Mouse (Mus musculus): ENCODE measurements around the gene Vangl1. TPM values are rescaled to one million over a fixed set of nuclear protein-coding genes. Genes with fewer than 3 reads are reported as not detected.

The Vangl1 gene
- polyA plus RNA-seq, 1 experiment from 2014 or later = 28.4 TPM

- DNase-seq (no peak), ATAC-seq (ENCODE audit: insufficient read depth) (no peak)
- no peaks in the 10 kb centered on the region for H3K9me3 ChIP-seq (ENCODE audit: low read depth, low read length)
- no peak overlapping the region for H3K27ac ChIP-seq (ENCODE audit: low read depth)
- 84% methylated on average over 6 of the region's 6 CpGs for WGBS
- TF ChIP-seq CTCF (IDR thresholded peaks at IDR 0.05; ENCODE audit: low read depth) = no peak
- H3K27me3 ChIP-seq (ENCODE audit: insufficient read depth, low read length) = no peaks in the 10 kb centered on the region
- no peak overlapping the region for H3K4me3 ChIP-seq (ENCODE audit: low read depth, low read length)
- H3K4me2 ChIP-seq = no peak overlapping the region
- H3K36me3 ChIP-seq (ENCODE audit: insufficient read depth) = no peaks in the 10 kb centered on the region
- H3K9ac ChIP-seq = no peak overlapping the region
- peaks cover 14% of the 10 kb centered on the region for H3K4me1 ChIP-seq (ENCODE audit: insufficient read depth)
These were observed 58.1 kb downstream of the Vangl1 start for GRCm38 (mm10) chr3:102146428-102146827.

- peaks cover 14% of the 10 kb centered on the region for H3K4me1 ChIP-seq (ENCODE audit: insufficient read depth)
- H3K9me3 ChIP-seq (ENCODE audit: low read depth, low read length) = no peaks in the 10 kb centered on the region
- H3K4me2 ChIP-seq = no peak overlapping the region
- H3K27ac ChIP-seq (ENCODE audit: low read depth) = no peak overlapping the region
- ATAC-seq (ENCODE audit: insufficient read depth) = no peak
- 61% methylated on average over 6 of the region's 6 CpGs for WGBS
- H3K4me3 ChIP-seq (ENCODE audit: low read depth, low read length) = no peak overlapping the region
- H3K36me3 ChIP-seq (ENCODE audit: insufficient read depth) = no peaks in the 10 kb centered on the region
- TF ChIP-seq CTCF (IDR thresholded peaks at IDR 0.05; ENCODE audit: low read depth) = no peak
- no peak for DNase-seq
- no peaks in the 10 kb centered on the region for H3K27me3 ChIP-seq (ENCODE audit: insufficient read depth, low read length)
- H3K9ac ChIP-seq = no peak overlapping the region
These were observed 58.7 kb downstream of the Vangl1 start for GRCm38 (mm10) chr3:102145645-102146386.

GRCm38 (mm10) chr3:102144401-102144800, 60.1 kb downstream of the Vangl1 start:
- H3K9me3 ChIP-seq (ENCODE audit: low read depth, low read length) = no peaks in the 10 kb centered on the region
- 89% methylated on average over 4 of the region's 4 CpGs for WGBS
- H3K4me2 ChIP-seq = no peak overlapping the region
- peaks cover 8% of the 10 kb centered on the region; the same call in 1 of the 2 replicates for H3K4me1 ChIP-seq (ENCODE audit: insufficient read depth)
- no peak for TF ChIP-seq CTCF (IDR thresholded peaks at IDR 0.05; ENCODE audit: low read depth)
- no peak overlapping the region for H3K4me3 ChIP-seq (ENCODE audit: low read depth, low read length)
- no peak overlapping the region for H3K9ac ChIP-seq
- DNase-seq = no peak
- no peak overlapping the region for H3K27ac ChIP-seq (ENCODE audit: low read depth)
- no peak for ATAC-seq (ENCODE audit: insufficient read depth)
- H3K27me3 ChIP-seq (ENCODE audit: insufficient read depth, low read length) = no peaks in the 10 kb centered on the region
- H3K36me3 ChIP-seq (ENCODE audit: insufficient read depth) = no peaks in the 10 kb centered on the region

- DNase-seq (no peak), ATAC-seq (ENCODE audit: insufficient read depth) (no peak)
- WGBS = 61% methylated on average over 3 of the region's 3 CpGs
- Histone ChIP-seq H3K9ac (no peak overlapping the region), H3K9me3 (ENCODE audit: low read depth, low read length) (no peaks in the 10 kb centered on the region), H3K27me3 (ENCODE audit: insufficient read depth, low read length) (no peaks in the 10 kb centered on the region), H3K4me1 (ENCODE audit: insufficient read depth) (0 out of 2 replicates have a peak, but pooled peaks cover 4% of the 10 kb centered on the region), H3K36me3 (ENCODE audit: insufficient read depth) (no peaks in the 10 kb centered on the region), H3K4me3 (ENCODE audit: low read depth, low read length) (no peak overlapping the region), H3K27ac (ENCODE audit: low read depth) (no peak overlapping the region), H3K4me2 (no peak overlapping the region)
- TF ChIP-seq CTCF (IDR thresholded peaks at IDR 0.05; ENCODE audit: low read depth) = no peak
These were observed 61.0 kb downstream of the Vangl1 start for GRCm38 (mm10) chr3:102143536-102143935.

GRCm38 (mm10) chr3:102142947-102143346, 61.5 kb downstream of the Vangl1 start:
- DNase-seq (no peak), ATAC-seq (ENCODE audit: insufficient read depth) (no peak)
- Histone ChIP-seq H3K4me1 (ENCODE audit: insufficient read depth) (no peaks in the 10 kb centered on the region), H3K27me3 (ENCODE audit: insufficient read depth, low read length) (no peaks in the 10 kb centered on the region), H3K9ac (no peak overlapping the region), H3K4me2 (no peak overlapping the region), H3K4me3 (ENCODE audit: low read depth, low read length) (no peak overlapping the region), H3K9me3 (ENCODE audit: low read depth, low read length) (no peaks in the 10 kb centered on the region), H3K27ac (ENCODE audit: low read depth) (no peak overlapping the region), H3K36me3 (ENCODE audit: insufficient read depth) (no peaks in the 10 kb centered on the region)
- no peak for TF ChIP-seq CTCF (IDR thresholded peaks at IDR 0.05; ENCODE audit: low read depth)
- WGBS = 98% methylated on average over 4 of the region's 4 CpGs

GRCm38 (mm10) chr3:102141893-102142292, 62.6 kb downstream of the Vangl1 start:
- 75% methylated on average over 6 of the region's 6 CpGs for WGBS
- DNase-seq (no peak), ATAC-seq (ENCODE audit: insufficient read depth) (no peak)
- Histone ChIP-seq H3K27ac (ENCODE audit: low read depth) (no peak overlapping the region), H3K4me2 (no peak overlapping the region), H3K4me3 (ENCODE audit: low read depth, low read length) (no peak overlapping the region), H3K9me3 (ENCODE audit: low read depth, low read length) (no peaks in the 10 kb centered on the region), H3K9ac (no peak overlapping the region), H3K4me1 (ENCODE audit: insufficient read depth) (no peaks in the 10 kb centered on the region), H3K27me3 (ENCODE audit: insufficient read depth, low read length) (no peaks in the 10 kb centered on the region), H3K36me3 (ENCODE audit: insufficient read depth) (no peaks in the 10 kb centered on the region)
- no peak for TF ChIP-seq CTCF (IDR thresholded peaks at IDR 0.05; ENCODE audit: low read depth)

GRCm38 (mm10) chr3:102141451-102141850, 63.0 kb downstream of the Vangl1 start:
- whole genome bisulfite sequencing = 69% methylated on average over 2 of the region's 2 CpGs
- DNase-seq = no peak
- H3K36me3 ChIP-seq (ENCODE audit: insufficient read depth) = no peaks in the 10 kb centered on the region
- H3K27ac ChIP-seq (ENCODE audit: low read depth) = no peak overlapping the region
- H3K4me2 ChIP-seq = no peak overlapping the region
- no peak for ATAC-seq (ENCODE audit: insufficient read depth)
- H3K27me3 ChIP-seq (ENCODE audit: insufficient read depth, low read length) = no peaks in the 10 kb centered on the region
- no peak overlapping the region for H3K9ac ChIP-seq
- TF ChIP-seq CTCF (IDR thresholded peaks at IDR 0.05; ENCODE audit: low read depth) = no peak
- no peaks in the 10 kb centered on the region for H3K9me3 ChIP-seq (ENCODE audit: low read depth, low read length)
- no peak overlapping the region for H3K4me3 ChIP-seq (ENCODE audit: low read depth, low read length)
- H3K4me1 ChIP-seq (ENCODE audit: insufficient read depth) = 0 out of 2 replicates have a peak, but pooled peaks cover 4% of the 10 kb centered on the region

All from lung, embryonic 14.5 days (tissue).